Mouse (Mus musculus): Measurements from ENCODE around the gene Strip2.

DNA sequence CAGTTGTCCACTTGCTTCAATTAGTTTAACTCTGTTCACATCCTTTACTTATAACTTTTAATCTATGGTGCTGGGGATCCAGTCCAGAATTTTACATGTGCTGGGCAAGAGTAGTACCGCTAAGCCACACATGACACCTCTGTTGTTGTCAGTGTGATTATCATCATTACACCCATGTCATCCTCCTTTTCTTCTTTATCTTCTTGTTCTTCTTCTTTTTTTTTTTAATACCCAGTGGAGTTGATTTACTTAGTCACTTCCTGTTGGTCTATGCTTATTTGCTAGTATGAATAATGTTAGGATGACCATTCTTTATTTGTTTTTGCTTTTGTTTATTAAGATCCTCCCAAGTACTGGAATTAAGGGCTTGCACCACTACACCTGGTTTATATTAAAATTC is 15.4 kb upstream of the Strip2 start:
- TF ChIP-seq CTCF (IDR thresholded peaks at IDR 0.05; ENCODE audit: insufficient read depth, low read length) (no peak), POLR2A (IDR thresholded peaks at IDR 0.05; ENCODE audit: borderline replicate concordance, extremely low read depth, low read depth, low read length) (no peak)
